In genomic region chr6:58903171-58903570, GRCm38 (mm10) we compare ENCODE assay signal across 8 mouse cellular contexts. TPM values are rescaled to one million over a fixed set of nuclear protein-coding genes. Genes with fewer than 3 reads are reported as not detected.
DNase-seq lines count a peak whose midpoint lies in the region; ATAC-seq lines count a peak whose summit lies in the region.
"Had no signal": no experiment of that assay in that cellular context is flagged by ENCODE, and none has a peak within 500 bp of the region (broad histone marks: within the 10 kb centered on the region; RNA-seq: fewer than 3 reads in every experiment).

No protein-coding gene starts in this region.

- 18% methylated on average over 8 of the region's 8 CpGs for WGBS in forebrain, embryonic 14.5 days

- no peaks in the 10 kb centered on the region for H3K27me3 ChIP-seq in forebrain, embryonic 14.5 days (replicated peaks; ENCODE audit: control insufficient read depth, insufficient read depth, low read length)

- intact Hi-C loops in left cerebral cortex, postnatal 14 days (cut with DNase I) = no loop called here

- peak; percentile 26 for DNase-seq in thymus, postnatal 4 days
- no peak for DNase-seq in thymus, postnatal 10 days (ENCODE audit: low spot score in 2 of 2)
- DNase-seq in forebrain, embryonic 14.5 days (ENCODE audit: low spot score) = peak; percentile 89
- DNase-seq in left cerebral cortex, postnatal 14 days (ENCODE audit: low spot score in 2 of 2) = peak; percentile 59 to 85
- peak; percentile 38 to 51 for DNase-seq in right cerebral cortex, adult 2 months (ENCODE audit: low spot score in 2 of 2)
- no peak for DNase-seq in gastrocnemius, adult 8-10 months (ENCODE audit: low spot score in 2 of 2)
- no peak for DNase-seq in heart, adult 9 months (ENCODE audit: low spot score in 2 of 2)

- H3K4me2 ChIP-seq in forebrain, embryonic 14.5 days (ENCODE audit: low read length) = peak overlapping the region; percentile 29

- H3K36me3 ChIP-seq in forebrain, embryonic 14.5 days (ENCODE audit: control insufficient read depth, insufficient read depth, low read length) = no peaks in the 10 kb centered on the region

- peak; percentile 88 for ATAC-seq in forebrain, embryonic 14.5 days

- H3K9ac ChIP-seq in forebrain, embryonic 14.5 days (ENCODE audit: low read length) = no peak overlapping the region

- H3K27ac ChIP-seq in forebrain, embryonic 14.5 days (ENCODE audit: low read depth, low read length) = 0 out of 2 replicates have a peak overlapping the region, but pooled peaks have one; percentile 11

- H3K4me1 ChIP-seq in forebrain, embryonic 14.5 days (ENCODE audit: control insufficient read depth, insufficient read depth, low read length) = peaks cover 9% of the 10 kb centered on the region

- H3K4me3 ChIP-seq in forebrain, embryonic 14.5 days (ENCODE audit: low read depth, low read length) = no peak overlapping the region

- peaks cover 14% of the 10 kb centered on the region; the same call in 1 of the 2 replicates for H3K9me3 ChIP-seq in forebrain, embryonic 14.5 days (replicated peaks; ENCODE audit: control insufficient read depth, low read length)

RNA-seq across cellular contexts. Expression of gene Nap1l5, which starts 3.7 kb away (rescaled TPM):
- polyA plus RNA-seq in forebrain, embryonic 14.5 days (2014; fragmentation: Nextera tagmentation; extraction: Ambion mirVana) = 70.1 and 106 TPM in 2 replicates
- total RNA-seq in left cerebral cortex, postnatal 14 days (2021) = 100 to 1,000 TPM; 236 to 310 TPM
- under 1 TPM in 3 of 4 experiments, not detected in 1; 0.17 to 0.40 (median 0.34) TPM for total RNA-seq in gastrocnemius, adult 8-10 months (2022)
- total RNA-seq: hematopoietic stem cell, adult 5-6 weeks had no signal

Comparison
In these comparisons a context has a peak if more than half of its experiments do, and no peak if none do; other contexts are left out.
1. DNase-seq: peak in thymus, postnatal 4 days (single experiment), forebrain, embryonic 14.5 days (single experiment), left cerebral cortex, postnatal 14 days (2 of 2) and right cerebral cortex, adult 2 months (2 of 2); none in thymus, postnatal 10 days (0 of 2), gastrocnemius, adult 8-10 months (0 of 2) and heart, adult 9 months (0 of 2).
2. RNA of gene Nap1l5, which starts 3.7 kb away (total RNA-seq): 236 to 310 TPM in left cerebral cortex, postnatal 14 days; 0.17 to 0.40 TPM in gastrocnemius, adult 8-10 months; every median in the first group is over 100 times any median in the second.